Mouse (Mus musculus): ENCODE measurements at regions not wholly inside any gene's neighbourhood (a gene's known extent, or its start where the extent isn't known, plus 50 kb on each side); places are given as distances from the start of the nearest gene placed in this dataset.

GRCm38 (mm10) chr3:80051963-80052362 is 167.6 kb downstream of the Fam198b start:
- TF ChIP-seq GATA4 (IDR thresholded peaks at IDR 0.05; ENCODE audit: insufficient replicate concordance, low read length): no peak

DNA sequence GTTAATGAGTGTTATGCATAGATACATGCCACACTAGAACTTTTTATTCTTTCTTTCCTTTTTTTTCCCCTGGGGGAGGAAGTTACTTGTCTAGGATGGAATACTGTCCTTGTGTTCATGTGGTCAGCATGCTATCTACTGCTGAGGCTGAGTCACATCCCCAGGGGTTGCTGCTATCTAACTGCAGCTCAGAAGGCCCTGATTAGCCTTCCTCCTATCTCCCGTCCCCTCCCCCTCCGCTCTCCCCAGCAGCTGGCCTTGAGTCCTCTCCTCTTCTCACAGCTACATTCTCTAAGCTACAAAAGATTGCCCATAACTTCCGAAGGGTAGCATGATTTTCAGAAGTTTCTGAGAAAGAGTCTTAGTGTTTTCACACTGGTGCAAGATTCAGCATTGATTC is 168.5 kb downstream of the Fam198b start:
- TF ChIP-seq GATA4 (IDR thresholded peaks at IDR 0.05; ENCODE audit: insufficient replicate concordance, low read length): peak; percentile 99

DNA sequence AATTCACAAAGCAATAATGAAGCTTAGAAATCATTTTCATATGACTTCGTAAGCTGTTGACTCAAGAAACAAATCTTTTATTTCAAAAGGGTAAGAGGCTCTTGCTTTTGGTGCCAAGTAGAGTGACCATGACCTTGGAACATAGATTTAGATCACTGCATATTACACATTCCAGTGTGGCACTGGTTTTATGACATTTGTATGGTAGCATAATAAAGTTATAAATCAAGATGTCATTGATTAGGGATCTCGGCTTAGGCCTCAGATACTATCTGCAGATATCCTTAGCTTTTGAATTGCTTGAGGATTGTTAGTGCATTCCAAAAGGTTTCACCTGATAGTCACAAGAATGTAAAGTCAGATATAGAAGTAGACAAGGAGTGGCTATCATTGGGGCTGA is 169.1 kb downstream of the Fam198b start:
- TF ChIP-seq GATA4 (IDR thresholded peaks at IDR 0.05; ENCODE audit: insufficient replicate concordance, low read length): no peak

DNA sequence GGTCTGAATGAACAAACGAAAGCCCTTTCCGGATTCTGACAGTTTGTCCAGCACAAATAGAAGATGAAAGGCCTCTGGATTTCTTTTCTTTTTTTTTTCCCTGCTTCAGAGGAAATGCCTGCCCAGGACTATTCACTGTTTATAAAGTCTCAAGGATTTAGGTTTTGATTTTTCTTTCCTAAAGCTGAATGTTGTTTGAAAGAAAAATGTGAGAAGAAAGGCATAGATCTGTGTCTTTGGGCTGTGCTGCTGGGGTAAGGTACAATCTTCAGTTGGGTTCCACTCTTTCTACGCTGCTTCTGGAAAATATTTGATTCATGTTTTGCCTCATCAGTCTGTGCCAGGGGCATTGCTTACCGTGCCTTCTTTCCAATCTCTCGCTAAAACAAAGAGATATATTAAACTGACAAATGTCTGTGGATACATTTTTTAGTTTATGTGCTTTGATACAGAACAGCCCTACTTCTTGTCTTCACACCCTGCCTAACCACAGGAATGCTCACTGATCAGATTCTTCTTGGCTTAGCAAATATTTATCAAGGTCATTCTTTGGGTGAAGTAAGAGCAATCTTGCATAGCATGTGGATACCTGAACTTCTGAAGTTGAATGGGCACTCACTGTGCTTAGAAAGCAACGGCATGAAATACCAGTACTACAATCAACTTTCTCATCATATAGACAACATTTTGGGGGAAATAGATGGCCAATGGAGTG is 172.5 kb downstream of the Fam198b start:
- TF ChIP-seq GATA4 (IDR thresholded peaks at IDR 0.05; ENCODE audit: insufficient replicate concordance, low read length): no peak

DNA sequence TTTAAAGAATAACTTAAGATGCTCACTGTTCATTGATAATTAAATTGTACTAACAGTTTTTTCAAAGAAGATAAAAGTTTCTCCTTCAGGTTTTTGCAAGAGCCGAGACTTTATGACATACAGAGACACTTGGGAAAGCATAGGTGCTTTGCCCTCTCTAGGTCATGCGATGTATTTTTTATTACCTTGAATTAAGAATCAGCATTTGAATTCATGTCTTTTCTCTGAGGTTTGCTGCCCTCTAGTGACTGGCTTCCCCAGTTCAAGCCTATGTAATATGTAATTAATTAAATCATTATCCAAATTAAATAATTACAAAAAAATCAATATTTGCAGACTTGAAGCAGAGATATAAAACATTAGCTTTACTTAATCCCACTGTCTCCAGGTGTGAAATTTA is 174.4 kb downstream of the Fam198b start:
- TF ChIP-seq GATA4 (IDR thresholded peaks at IDR 0.05; ENCODE audit: insufficient replicate concordance, low read length): no peak

DNA sequence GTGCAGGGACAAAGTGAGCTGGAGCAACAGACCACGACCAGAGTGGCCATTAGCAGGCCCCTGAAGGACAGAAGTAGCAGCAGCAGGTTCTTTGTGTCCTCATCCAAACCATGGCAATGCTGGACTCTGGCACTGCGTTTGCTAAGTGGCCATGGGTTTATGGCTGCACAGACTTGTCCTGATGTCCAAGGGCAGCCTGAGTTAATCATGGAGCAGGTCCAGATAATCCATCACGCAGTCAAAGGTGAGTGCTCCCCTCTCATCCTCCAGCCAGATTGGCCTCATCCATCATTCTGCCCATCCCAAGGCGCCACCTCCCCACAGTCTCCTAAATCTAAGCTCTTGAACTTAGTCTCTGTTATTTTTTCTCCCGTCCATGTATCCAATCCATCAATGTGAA is 186.4 kb downstream of the Fam198b start:
- TF ChIP-seq GATA4 (IDR thresholded peaks at IDR 0.05; ENCODE audit: insufficient replicate concordance, low read length): no peak

DNA sequence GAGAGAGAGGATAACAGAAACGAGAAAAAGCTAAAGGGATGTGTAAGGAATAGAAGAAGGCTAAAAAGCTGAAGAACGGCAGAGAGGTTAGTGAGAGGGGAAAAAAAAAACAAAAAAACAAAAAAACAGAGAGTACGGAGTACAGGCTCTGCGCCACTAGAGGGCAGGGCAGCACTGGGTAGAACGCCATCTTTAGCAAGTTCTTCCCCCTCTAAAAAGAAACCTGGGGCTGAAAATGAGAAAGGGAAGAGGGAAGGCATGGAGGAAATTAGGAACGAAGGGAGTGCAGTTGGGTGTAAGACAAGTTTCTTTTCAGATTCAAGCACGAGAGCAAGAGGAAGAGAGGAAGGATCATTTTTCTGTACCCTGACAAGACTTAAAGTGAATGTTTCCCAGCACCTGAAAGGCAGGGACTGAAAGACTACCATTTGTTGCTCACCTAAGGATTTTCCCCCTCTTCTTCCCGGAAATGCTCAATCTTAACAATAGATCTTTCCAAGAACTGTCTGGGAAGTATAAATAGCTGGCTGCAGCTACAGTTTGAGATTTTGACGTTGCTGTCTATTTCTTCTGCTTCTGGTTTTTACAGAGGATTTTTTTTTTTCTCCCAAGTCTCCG is 195.6 kb downstream of the Fam198b start:
- TF ChIP-seq GATA4 (IDR thresholded peaks at IDR 0.05; ENCODE audit: insufficient replicate concordance, low read length): no peak

DNA sequence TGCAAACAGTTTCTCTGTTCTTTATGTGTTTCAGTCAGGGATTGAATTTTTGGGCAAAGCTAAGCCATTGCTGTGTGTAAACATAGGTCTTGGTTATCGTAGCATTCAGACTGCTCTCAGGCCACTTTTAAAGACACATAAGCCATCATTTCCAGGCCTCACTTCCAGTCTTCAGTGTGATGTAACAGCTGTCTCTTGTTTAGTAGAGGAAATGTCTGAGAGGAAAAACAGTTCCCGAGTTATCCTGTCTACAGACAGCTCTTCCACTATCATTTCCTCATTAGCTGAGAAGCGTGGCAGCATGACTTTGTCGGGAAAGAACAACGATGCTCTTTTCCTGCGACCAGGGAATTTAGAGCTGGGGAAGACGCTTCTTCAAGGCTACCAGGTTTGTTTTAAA is 196.9 kb downstream of the Fam198b start:
- no peak for TF ChIP-seq GATA4 (IDR thresholded peaks at IDR 0.05; ENCODE audit: insufficient replicate concordance, low read length)

GRCm38 (mm10) chr3:80082780-80083519 is 198.6 kb downstream of the Fam198b start:
- no peak for TF ChIP-seq GATA4 (IDR thresholded peaks at IDR 0.05; ENCODE audit: insufficient replicate concordance, low read length)

DNA sequence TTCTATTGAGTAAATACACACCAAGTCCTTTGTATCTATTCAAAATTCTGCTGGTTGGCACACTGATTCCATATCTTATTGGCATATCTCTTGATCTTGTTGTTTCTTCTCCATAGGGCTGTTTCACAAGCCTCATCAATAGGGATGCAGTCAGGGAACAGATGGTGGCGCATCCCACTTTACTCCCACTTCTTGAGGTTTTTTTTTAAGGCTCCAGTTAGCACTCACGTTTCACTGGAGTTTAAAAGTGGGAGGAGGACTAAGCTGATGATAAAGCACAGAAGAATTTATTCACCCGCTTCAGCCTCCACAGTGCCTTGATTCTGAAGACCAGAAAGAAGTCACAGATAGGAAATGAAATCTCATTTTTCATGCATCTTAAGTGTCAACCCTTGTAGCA is 199.8 kb downstream of the Fam198b start:
- TF ChIP-seq GATA4 (IDR thresholded peaks at IDR 0.05; ENCODE audit: insufficient replicate concordance, low read length): no peak

GRCm38 (mm10) chr3:80099625-80100024 is 215.3 kb downstream of the Fam198b start:
- peak; percentile 37; the same call in 1 of the 2 replicates for TF ChIP-seq GATA4 (IDR thresholded peaks at IDR 0.05; ENCODE audit: insufficient replicate concordance, low read length)

- TF ChIP-seq GATA4 (IDR thresholded peaks at IDR 0.05; ENCODE audit: insufficient replicate concordance, low read length): no peak
These were observed 235.9 kb downstream of the Fam198b start for GRCm38 (mm10) chr3:80120177-80120736.

- TF ChIP-seq GATA4 (IDR thresholded peaks at IDR 0.05; ENCODE audit: insufficient replicate concordance, low read length): no peak
These were observed 239.3 kb downstream of the Fam198b start for GRCm38 (mm10) chr3:80123666-80124065.

GRCm38 (mm10) chr3:80124621-80125020 is 240.3 kb downstream of the Fam198b start:
- TF ChIP-seq GATA4 (IDR thresholded peaks at IDR 0.05; ENCODE audit: insufficient replicate concordance, low read length): no peak

GRCm38 (mm10) chr3:80141697-80142096 is 257.4 kb downstream of the Fam198b start:
- no peak for TF ChIP-seq GATA4 (IDR thresholded peaks at IDR 0.05; ENCODE audit: insufficient replicate concordance, low read length)

DNA sequence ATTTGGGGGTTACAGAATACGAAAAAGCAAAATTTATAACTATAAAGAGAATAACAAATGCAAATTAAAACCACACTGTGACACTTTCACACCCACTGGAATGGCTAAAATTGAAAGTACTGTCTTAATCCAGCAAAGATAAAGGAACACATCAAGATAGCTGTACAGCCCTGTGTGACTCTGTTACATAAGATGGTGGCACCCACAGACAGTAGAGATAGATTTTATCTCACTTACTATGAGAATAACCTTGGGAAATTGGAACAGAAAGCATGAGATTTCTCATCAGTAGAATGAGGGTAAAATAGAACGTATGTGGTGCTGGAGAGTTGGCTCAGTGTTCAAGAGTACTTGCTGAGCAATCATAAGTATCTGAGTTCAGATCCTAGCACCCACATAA is 276.1 kb downstream of the Fam198b start:
- TF ChIP-seq GATA4 (IDR thresholded peaks at IDR 0.05; ENCODE audit: insufficient replicate concordance, low read length): no peak
